Mouse (Mus musculus): Measurements from ENCODE around the gene Tmem26. TPM values are rescaled to one million over a fixed set of nuclear protein-coding genes. Genes with fewer than 3 reads are reported as not detected.

Gene Tmem26
- 4.5 and 4.9 TPM in 2 replicates for polyA plus RNA-seq (2015; fragmentation: Nextera tagmentation; extraction: Ambion mirVana)

DNA sequence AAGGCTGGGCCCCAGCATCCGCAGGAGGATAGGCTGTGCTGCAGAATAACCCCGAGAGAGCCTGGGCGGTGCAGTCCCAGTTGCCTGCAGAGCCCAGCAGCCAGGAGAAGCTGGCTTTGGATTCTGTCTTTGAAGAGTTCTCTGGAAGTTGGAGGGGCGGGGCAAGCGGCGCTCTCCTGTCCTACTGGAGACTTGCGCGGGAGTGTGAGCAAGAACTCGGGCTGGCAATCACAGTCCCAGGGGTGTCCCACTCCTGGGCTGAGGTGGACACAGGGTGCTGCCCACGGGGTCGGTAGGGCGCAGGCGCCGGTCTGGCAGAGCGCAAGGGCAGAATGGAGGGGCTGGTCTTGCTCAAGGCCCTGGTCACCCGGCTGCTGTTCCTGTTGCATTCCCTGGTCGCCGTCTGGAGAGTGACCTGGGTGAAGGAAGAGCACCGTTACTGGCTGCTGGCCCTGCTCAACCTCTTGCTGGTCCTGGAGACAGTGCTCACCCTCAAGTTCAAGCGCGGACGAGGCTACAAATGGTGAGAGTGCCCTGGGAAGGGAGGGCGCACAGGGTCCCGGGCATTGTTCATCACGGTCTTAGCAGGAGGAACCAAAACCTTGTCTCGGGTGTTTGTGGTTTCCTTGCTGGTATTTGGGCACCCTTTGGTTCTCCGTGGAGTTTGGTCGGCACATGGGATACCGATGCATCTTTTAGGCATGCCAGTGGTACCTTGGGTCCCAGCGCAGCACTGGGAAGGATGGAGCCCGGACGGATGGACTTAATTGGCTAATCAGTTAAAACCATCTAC, at the start of gene Tmem26:
Gene Tmem26 (plus strand): TSS at position 79 of the 793 bp plus-strand sequence.

Other genes starting within 250 kb of the Tmem26 start
- 4.4 and 4.5 TPM in 2 replicates for gene Cabcoco1, start 181.8 kb upstream of the Tmem26 start, polyA plus RNA-seq (2015; fragmentation: Nextera tagmentation; extraction: Ambion mirVana)